Mouse (Mus musculus) cortical plate, adult 2 months (tissue): ENCODE data around the gene Prnp. TPM values are rescaled to one million over a fixed set of nuclear protein-coding genes. Genes with fewer than 3 reads are reported as not detected.
A peak's percentile ranks its signal among the peaks of the same experiment; 100 is the strongest.

ENCODE experiments used
- H3K27ac ChIP-seq: fragments of 200-500 bp; 2 replicates; pipeline ENCODE4 v1.5.1; 2012; ENCODE audit warnings: low read length, control low read depth, inconsistent platforms; ENCODE audit not compliant: insufficient read depth
- H3K4me1 ChIP-seq: fragments of 200-500 bp; 2 replicates; pipeline ENCODE4 v1.6.1; 2011; ENCODE audit warnings: low read length; ENCODE audit not compliant: control insufficient read depth, insufficient read depth
- H3K4me3 ChIP-seq: fragments of 200-500 bp; 2 replicates; pipeline ENCODE4 v1.5.1; 2011; ENCODE audit warnings: mild to moderate bottlenecking, low read length, control low read depth; ENCODE audit not compliant: insufficient read depth
- CTCF ChIP-seq: fragments of 200-500 bp; IDR thresholded peaks from 2 replicates; pipeline ENCODE4 v1.5.1; 2011; ENCODE audit warnings: mild to moderate bottlenecking, control low read depth, low read length; ENCODE audit not compliant: insufficient read depth; ENCODE audit errors: extremely low read depth
- POLR2A ChIP-seq: fragments of 200-500 bp; IDR thresholded peaks from 2 replicates; pipeline ENCODE4 v1.6.1; 2011; ENCODE audit warnings: mild to moderate bottlenecking, low read length, control low read depth; ENCODE audit not compliant: insufficient read depth; ENCODE audit errors: extremely low read depth
- polyA plus RNA-seq: library from polyadenylated mRNA; depleted of rRNA; stranded (reverse); fragments of >200 nt; gene quantifications from 2 replicates; pipeline ENCODE4 v1.2.3, GENCODE M21; 2012

Gene Prnp
- polyA plus RNA-seq, 1 experiment: 704 TPM

- no peak overlapping the region for H3K4me3 ChIP-seq
- H3K27ac ChIP-seq: no peak overlapping the region
- no peak for TF ChIP-seq POLR2A
- no peak for TF ChIP-seq CTCF
Observed at GRCm38 (mm10) chr2:131906846-131907245, 2.9 kb upstream of the Prnp start.

GRCm38 (mm10) chr2:131907311-131907710 is 2.4 kb upstream of the Prnp start:
- no peak overlapping the region for H3K4me3 ChIP-seq
- peaks cover 3% of the 10 kb centered on the region; the same call in 1 of the 2 replicates for H3K4me1 ChIP-seq
- no peak overlapping the region for H3K27ac ChIP-seq
- TF ChIP-seq POLR2A: no peak
- TF ChIP-seq CTCF: no peak

More at GRCm38 (mm10) chr2:131906846-131907245, 2.9 kb upstream of the Prnp start:
- peaks cover 3% of the 10 kb centered on the region; the same call in 1 of the 2 replicates for H3K4me1 ChIP-seq

GRCm38 (mm10) chr2:131908351-131908861 is 1.3 kb upstream of the Prnp start:
- peaks cover 3% of the 10 kb centered on the region; the same call in 1 of the 2 replicates for H3K4me1 ChIP-seq

GRCm38 (mm10) chr2:131908906-131909305 is 822 bp upstream of the Prnp start:
- Histone ChIP-seq H3K4me1 (peaks cover 7% of the 10 kb centered on the region; the same call in 1 of the 2 replicates), H3K27ac (peak overlapping the region; percentile 61), H3K4me3 (no peak overlapping the region; the same call in 1 of the 2 replicates)
- TF ChIP-seq POLR2A (no peak), CTCF (no peak)

More at GRCm38 (mm10) chr2:131908351-131908861, 1.3 kb upstream of the Prnp start:
- Histone ChIP-seq H3K4me3 (no peak overlapping the region), H3K27ac (no peak overlapping the region)
- no peak for TF ChIP-seq POLR2A
- TF ChIP-seq CTCF: no peak

GRCm38 (mm10) chr2:131910847-131911246 is 1.1 kb downstream of the Prnp start:
- Histone ChIP-seq H3K27ac (no peak overlapping the region), H3K4me3 (peak overlapping the region; percentile 96), H3K4me1 (peaks cover 9% of the 10 kb centered on the region; the same call in 1 of the 2 replicates)
- TF ChIP-seq CTCF (no peak), POLR2A (no peak)

GRCm38 (mm10) chr2:131911341-131911740 is 1.6 kb downstream of the Prnp start:
- Histone ChIP-seq H3K27ac (0 out of 2 replicates have a peak overlapping the region, but pooled peaks have one; percentile 55), H3K4me1 (peaks cover 12% of the 10 kb centered on the region), H3K4me3 (peak overlapping the region; percentile 96)
- TF ChIP-seq CTCF (no peak), POLR2A (no peak)

GRCm38 (mm10) chr2:131912526-131913258 is 3.0 kb downstream of the Prnp start:
- Histone ChIP-seq H3K27ac (no peak overlapping the region), H3K4me3 (peak overlapping the region; percentile 42), H3K4me1 (peaks cover 13% of the 10 kb centered on the region)
- no peak for TF ChIP-seq POLR2A
- no peak for TF ChIP-seq CTCF

GRCm38 (mm10) chr2:131932275-131932902 is 22.7 kb downstream of the Prnp start:
- Histone ChIP-seq H3K4me1 (peaks cover 15% of the 10 kb centered on the region), H3K4me3 (no peak overlapping the region), H3K27ac (no peak overlapping the region)
- TF ChIP-seq POLR2A (no peak), CTCF (no peak)

- TF ChIP-seq POLR2A: no peak
- no peak for TF ChIP-seq CTCF
- Histone ChIP-seq H3K27ac (peak overlapping the region; percentile 27; the same call in 1 of the 2 replicates), H3K4me3 (no peak overlapping the region)
Observed at GRCm38 (mm10) chr2:131933013-131933412, 23.3 kb downstream of the Prnp start.

More at GRCm38 (mm10) chr2:131933013-131933412, 23.3 kb downstream of the Prnp start:
- H3K4me1 ChIP-seq: peaks cover 15% of the 10 kb centered on the region
